Mouse (Mus musculus) small intestine, adult 2 months (tissue): ENCODE data around the gene Cd2ap. TPM values are rescaled to one million over a fixed set of nuclear protein-coding genes. Genes with fewer than 3 reads are reported as not detected.
"Not testable (repeated sequence)": the region's sequence is repeated elsewhere in the genome, so short reads cannot be mapped to it uniquely, and the experiment has no call there.

Experiments
- H3K27ac ChIP-seq: fragments of 200-500 bp; 2 replicates; pipeline ENCODE4 v1.5.1; 2012; ENCODE audit warnings: low read depth, low read length, control low read depth, inconsistent platforms; ENCODE audit not compliant: insufficient read depth
- H3K27me3 ChIP-seq: fragments of 200-500 bp; 2 replicates; pipeline ENCODE4 v1.6.1; 2012; ENCODE audit warnings: mild to moderate bottlenecking, moderate library complexity, low read length, inconsistent platforms; ENCODE audit not compliant: control insufficient read depth, insufficient read depth
- H3K36me3 ChIP-seq: fragments of 200-500 bp; 2 replicates; pipeline ENCODE4 v1.6.1; 2012; ENCODE audit warnings: mild to moderate bottlenecking, low read length, control low read depth, inconsistent platforms; ENCODE audit not compliant: control insufficient read depth, insufficient read depth
- H3K4me1 ChIP-seq: fragments of 200-500 bp; 2 replicates; pipeline ENCODE4 v1.6.1; 2012; ENCODE audit warnings: low read length, inconsistent platforms, mixed read lengths; ENCODE audit not compliant: control insufficient read depth, insufficient read depth, insufficient read length
- H3K4me3 ChIP-seq: fragments of 200-500 bp; 2 replicates; pipeline ENCODE4 v1.5.1; 2012; ENCODE audit warnings: low read depth, mild to moderate bottlenecking, control low read depth, inconsistent platforms, low read length, moderate library complexity
- CTCF ChIP-seq: fragments of 200-500 bp; IDR thresholded peaks from 2 replicates; pipeline ENCODE4 v1.5.1; 2012; ENCODE audit warnings: low read depth, mild to moderate bottlenecking, control low read depth, inconsistent platforms, low read length, moderate library complexity, mixed read lengths; ENCODE audit not compliant: insufficient replicate concordance, insufficient read length; ENCODE audit errors: extremely low read depth
- POLR2A ChIP-seq: fragments of 200-500 bp; IDR thresholded peaks from 2 replicates; pipeline ENCODE4 v1.6.1; 2012; ENCODE audit warnings: low read depth, mild to moderate bottlenecking, control low read depth, inconsistent platforms, low read length, moderate library complexity
- WGBS: fragments of 180-500 bp; shearing (Covaris S2); methylation state at CpG from one replicate; pipeline ENCODE4 v1.1.7; 2018; 5-methylcytosine and 5-hydroxymethylcytosine counted together
- polyA plus RNA-seq: library from polyadenylated mRNA; depleted of rRNA; stranded (reverse); fragments of >200 nt; gene quantifications from 2 replicates; pipeline ENCODE4 v1.2.3, GENCODE M21; 2012

Cd2ap gene
- polyA plus RNA-seq, 1 experiment = 17.9 TPM

DNA sequence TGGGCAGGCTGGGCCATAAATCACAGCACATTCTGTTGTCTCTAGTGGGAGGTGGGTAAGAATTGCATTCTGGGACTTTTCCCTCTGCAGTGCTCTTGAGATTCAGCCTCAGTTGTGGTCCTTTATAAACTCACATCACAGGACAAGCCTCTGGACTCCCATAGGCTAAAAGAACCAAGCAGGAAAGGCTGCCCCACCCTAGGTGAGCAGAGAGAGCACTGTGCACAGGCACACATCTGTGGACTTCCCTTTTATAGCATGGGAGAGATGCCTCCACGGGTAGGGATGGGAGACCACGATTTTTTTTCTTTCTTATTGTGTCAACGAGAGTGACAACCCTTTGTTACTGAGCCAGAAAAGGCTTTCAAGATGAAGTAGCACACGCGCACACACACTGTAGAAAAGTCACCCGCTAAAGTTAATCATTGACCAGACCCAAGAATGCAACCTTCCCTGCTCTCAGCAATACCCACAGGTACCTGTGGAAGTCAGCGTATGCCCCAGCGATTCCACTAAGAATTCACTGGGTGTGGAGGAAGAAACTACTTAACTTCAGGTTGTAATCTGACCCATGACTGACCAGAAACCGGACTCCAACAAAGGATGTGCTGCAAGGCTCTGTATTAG, 32.4 kb upstream of the Cd2ap start:
- TF ChIP-seq CTCF (no peak), POLR2A (no peak)
- 16% methylated on average over 9 of the region's 9 CpGs for WGBS
- Histone ChIP-seq H3K36me3 (no peaks in the 10 kb centered on the region), H3K4me3 (no peak overlapping the region), H3K27ac (peak overlapping the region; percentile 92), H3K27me3 (no peaks in the 10 kb centered on the region), H3K4me1 (peaks cover 17% of the 10 kb centered on the region; the same call in 1 of the 2 replicates)

DNA sequence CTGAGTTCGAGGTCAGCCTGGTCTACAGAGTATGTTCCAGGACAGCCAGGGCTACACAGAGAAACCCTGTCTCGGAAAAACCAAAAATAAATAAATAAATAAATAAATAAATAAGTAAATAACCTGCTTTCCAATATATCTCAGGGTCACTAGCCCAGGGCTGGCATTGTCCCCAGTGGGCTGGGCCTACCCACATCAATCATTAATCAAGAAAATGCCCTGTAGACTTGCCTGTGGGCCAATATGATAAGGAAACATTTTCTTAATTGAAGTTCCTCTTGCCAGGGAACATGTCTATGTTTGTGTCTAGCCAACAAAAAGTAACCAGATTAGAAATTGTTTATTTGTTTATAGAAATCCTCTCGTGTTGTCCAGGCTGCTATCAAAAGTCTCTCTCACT, 31.7 kb upstream of the Cd2ap start:
- Histone ChIP-seq H3K36me3 (no peaks in the 10 kb centered on the region), H3K4me1 (peaks cover 21% of the 10 kb centered on the region; the same call in 1 of the 2 replicates), H3K27me3 (no peaks in the 10 kb centered on the region), H3K27ac (peak overlapping the region; percentile 92), H3K4me3 (no peak overlapping the region)
- no peak for TF ChIP-seq POLR2A
- no peak for TF ChIP-seq CTCF
- WGBS = 26% methylated on average over 3 of the region's 3 CpGs

DNA sequence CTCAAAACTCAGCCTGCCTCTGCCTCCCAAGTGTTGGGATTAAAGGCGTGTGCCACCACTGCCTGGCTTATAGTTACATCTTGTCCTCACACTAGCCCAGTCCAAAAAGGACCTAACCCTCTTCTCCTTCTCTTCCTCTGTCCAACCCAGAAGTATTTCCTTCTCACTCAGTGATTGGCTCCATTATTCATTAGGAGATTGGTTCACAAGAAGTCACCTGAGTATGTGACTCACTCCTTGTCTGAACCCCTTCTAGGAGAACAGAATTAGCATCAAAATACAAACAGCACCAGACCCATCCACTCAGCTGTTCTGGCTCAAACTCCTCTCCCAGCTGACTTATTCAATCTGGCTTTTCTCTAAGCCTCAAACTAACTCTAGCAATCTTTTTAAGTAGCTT, 30.0 kb upstream of the Cd2ap start:
- WGBS = 89% methylated on average over 1 of the region's 1 CpGs
- H3K4me1 ChIP-seq = peaks cover 25% of the 10 kb centered on the region; the same call in 1 of the 2 replicates
- not testable (repeated sequence) for H3K36me3 ChIP-seq, H3K27me3 ChIP-seq, H3K4me3 ChIP-seq, H3K27ac ChIP-seq

DNA sequence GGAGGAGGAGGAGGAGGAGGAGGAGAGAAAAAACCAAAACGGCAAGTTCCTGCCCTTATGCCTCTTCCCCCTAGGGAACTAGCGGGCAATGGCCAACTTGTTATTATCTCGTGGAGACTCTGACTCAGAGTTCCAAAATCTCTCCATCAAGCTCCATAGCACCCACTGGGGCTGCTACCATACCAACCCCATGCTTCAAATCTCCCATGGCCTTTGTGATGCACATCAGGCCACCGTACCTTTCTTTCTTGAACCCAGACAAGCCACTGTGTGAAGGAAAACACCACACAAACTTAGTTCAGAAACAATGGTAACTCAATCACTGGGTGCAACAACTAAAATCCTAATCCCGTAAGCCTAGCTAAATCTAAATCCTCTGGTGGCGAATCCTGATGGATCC, 29.5 kb upstream of the Cd2ap start:
- peaks cover 25% of the 10 kb centered on the region; the same call in 1 of the 2 replicates for H3K4me1 ChIP-seq
- WGBS = 83% methylated on average over 6 of the region's 6 CpGs
- no peaks in the 10 kb centered on the region for H3K36me3 ChIP-seq
- H3K27me3 ChIP-seq = no peaks in the 10 kb centered on the region
- TF ChIP-seq CTCF (no peak), POLR2A (no peak)
- H3K27ac ChIP-seq = no peak overlapping the region; the same call in 1 of the 2 replicates
- H3K4me3 ChIP-seq = no peak overlapping the region

GRCm38 (mm10) chr17:42900795-42901194, 24.3 kb upstream of the Cd2ap start:
- Histone ChIP-seq H3K4me3 (no peak overlapping the region), H3K27ac (peak overlapping the region; percentile 87), H3K36me3 (peaks cover 4% of the 10 kb centered on the region; the same call in 1 of the 2 replicates), H3K4me1 (peaks cover 19% of the 10 kb centered on the region; the same call in 1 of the 2 replicates), H3K27me3 (no peaks in the 10 kb centered on the region)
- TF ChIP-seq POLR2A (no peak), CTCF (no peak)
- 16% methylated on average over 2 of the region's 2 CpGs for WGBS

GRCm38 (mm10) chr17:42887282-42887707, 10.8 kb upstream of the Cd2ap start:
- WGBS = 79% methylated on average over 4 of the region's 4 CpGs
- Histone ChIP-seq H3K4me1 (peaks cover 5% of the 10 kb centered on the region; the same call in 1 of the 2 replicates), H3K27ac (peak overlapping the region; percentile 2; the same call in 1 of the 2 replicates), H3K27me3 (no peaks in the 10 kb centered on the region), H3K36me3 (no peaks in the 10 kb centered on the region), H3K4me3 (no peak overlapping the region)
- TF ChIP-seq POLR2A (no peak), CTCF (no peak)

- TF ChIP-seq CTCF (no peak), POLR2A (no peak)
- WGBS = 19% methylated on average over 7 of the region's 7 CpGs
- Histone ChIP-seq H3K36me3 (no peaks in the 10 kb centered on the region), H3K27me3 (no peaks in the 10 kb centered on the region), H3K27ac (peak overlapping the region; percentile 99), H3K4me3 (peak overlapping the region; percentile 20; the same call in 1 of the 2 replicates), H3K4me1 (peaks cover 5% of the 10 kb centered on the region; the same call in 1 of the 2 replicates)
Measured at GRCm38 (mm10) chr17:42885091-42885501, 8.6 kb upstream of the Cd2ap start.
